Mouse (Mus musculus) bone marrow, adult 2 months (tissue): ENCODE measurements around the gene Gng10. TPM values are rescaled to one million over a fixed set of nuclear protein-coding genes. Genes with fewer than 3 reads are reported as not detected.

Experiments used
- H3K27ac ChIP-seq: fragments of 200-500 bp; 2 replicates; pipeline ENCODE4 v1.5.1; 2012; ENCODE audit warnings: low read depth, mild to moderate bottlenecking, control low read depth, inconsistent platforms, low read length; ENCODE audit not compliant: control insufficient read depth, poor library complexity, insufficient read depth
- H3K4me1 ChIP-seq: fragments of 200-500 bp; 2 replicates; pipeline ENCODE4 v1.6.1; 2011; ENCODE audit warnings: low read length; ENCODE audit not compliant: control insufficient read depth, insufficient read depth
- H3K4me3 ChIP-seq: fragments of 200-500 bp; replicated peaks from 2 replicates; pipeline ENCODE3; 2011; ENCODE audit warnings: mild to moderate bottlenecking, low read depth, low read length, control low read depth; ENCODE audit not compliant: control insufficient read depth
- CTCF ChIP-seq: fragments of 200-500 bp; IDR thresholded peaks from 2 replicates; pipeline ENCODE4 v1.5.1; 2011; ENCODE audit warnings: low read length, control low read depth; ENCODE audit not compliant: control insufficient read depth, insufficient read depth
- POLR2A ChIP-seq: fragments of 200-500 bp; IDR thresholded peaks from 2 replicates; pipeline ENCODE4 v1.6.1; 2011; ENCODE audit warnings: low read depth, mild to moderate bottlenecking, control low read depth, low read length, borderline replicate concordance; ENCODE audit not compliant: control insufficient read depth
- WGBS: fragments of 180-500 bp; shearing (Covaris S2); methylation state at CpG from one replicate; pipeline ENCODE4 v1.1.7; 2018; 5-methylcytosine and 5-hydroxymethylcytosine counted together
- polyA plus RNA-seq: library from polyadenylated mRNA; stranded (reverse); fragments of >200 nt; gene quantifications from 2 replicates; pipeline ENCODE4 v1.2.4, GENCODE M21; 2011; ENCODE audit warnings: low replicate concordance; ENCODE audit not compliant: missing spikeins, insufficient read depth, insufficient read length

Gene Gng10
- polyA plus RNA-seq, 1 experiment = 8.4 TPM

DNA sequence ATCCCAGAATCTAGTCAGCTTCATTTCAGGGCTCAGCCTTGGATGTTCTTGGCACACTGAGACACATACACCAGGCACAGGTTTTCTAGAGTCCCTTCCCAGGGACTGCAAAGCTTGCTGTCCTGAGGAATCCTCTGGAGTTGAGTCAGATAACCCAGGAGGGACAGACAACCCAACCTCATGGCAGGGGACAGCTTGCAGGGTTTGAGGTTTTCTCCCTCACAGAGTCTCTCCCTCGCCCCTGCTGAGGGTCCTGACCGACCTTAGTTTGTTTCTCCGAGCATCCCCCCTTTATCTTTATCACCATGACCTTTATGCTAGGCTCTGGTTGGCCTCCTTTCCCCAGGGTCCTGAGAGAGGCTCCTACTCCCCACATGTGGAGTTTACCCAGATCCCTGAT is 2.6 kb downstream of the Gng10 start:
- no peak overlapping the region for H3K27ac ChIP-seq
- no peak overlapping the region for H3K4me3 ChIP-seq
- 79% methylated on average over 3 of the region's 3 CpGs for WGBS
- TF ChIP-seq CTCF (no peak), POLR2A (no peak)
- peaks cover 3% of the 10 kb centered on the region; the same call in 1 of the 2 replicates for H3K4me1 ChIP-seq

GRCm38 (mm10) chr4:59040397-59041287 is 5.8 kb downstream of the Gng10 start:
- TF ChIP-seq POLR2A (no peak), CTCF (no peak)
- Histone ChIP-seq H3K4me3 (no peak overlapping the region), H3K4me1 (peaks cover 3% of the 10 kb centered on the region; the same call in 1 of the 2 replicates), H3K27ac (no peak overlapping the region)
- 32% methylated on average over 11 of the region's 11 CpGs for WGBS

GRCm38 (mm10) chr4:59043074-59043473 is 8.2 kb downstream of the Gng10 start:
- TF ChIP-seq CTCF = no peak
- no peak overlapping the region for H3K4me3 ChIP-seq
- no peak overlapping the region for H3K27ac ChIP-seq
- WGBS = 81% methylated on average over 5 of the region's 5 CpGs
- peaks cover 1% of the 10 kb centered on the region; the same call in 1 of the 2 replicates for H3K4me1 ChIP-seq

DNA sequence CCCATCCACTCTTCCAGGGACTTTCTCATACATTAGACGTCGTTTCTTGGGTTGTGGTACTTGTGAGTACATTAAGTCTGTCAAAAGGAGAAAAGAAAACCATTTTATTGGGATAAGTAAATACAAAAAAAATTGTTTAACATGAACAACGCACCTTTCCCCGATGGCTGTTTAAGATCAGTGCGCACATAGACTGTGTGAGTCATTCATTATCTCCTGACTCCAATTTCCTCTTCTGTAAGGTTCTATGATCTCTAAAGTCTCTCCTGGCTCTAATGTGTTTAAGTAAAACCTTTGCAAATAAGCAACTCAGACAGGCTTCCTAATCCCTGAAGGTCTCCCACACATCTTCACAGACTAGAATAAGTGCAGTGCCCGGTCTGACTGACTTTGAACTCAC is 9.0 kb downstream of the Gng10 start:
- Histone ChIP-seq H3K4me1 (peaks cover 1% of the 10 kb centered on the region; the same call in 1 of the 2 replicates), H3K27ac (no peak overlapping the region), H3K4me3 (no peak overlapping the region)
- 75% methylated on average over 6 of the region's 6 CpGs for WGBS
- TF ChIP-seq POLR2A (no peak), CTCF (no peak)

- H3K27ac ChIP-seq = no peak overlapping the region
- TF ChIP-seq CTCF (no peak), POLR2A (no peak)
- no peak overlapping the region for H3K4me3 ChIP-seq
- H3K4me1 ChIP-seq = no peaks in the 10 kb centered on the region; the same call in 1 of the 2 replicates
- WGBS = 83% methylated on average over 3 of the region's 3 CpGs
These were observed 12.3 kb downstream of the Gng10 start for GRCm38 (mm10) chr4:59047222-59047621.

GRCm38 (mm10) chr4:59051081-59051480 is 16.2 kb downstream of the Gng10 start:
- no peaks in the 10 kb centered on the region for H3K4me1 ChIP-seq
- TF ChIP-seq POLR2A (no peak), CTCF (no peak)
- WGBS = 59% methylated on average over 1 of the region's 1 CpGs
- no peak overlapping the region for H3K4me3 ChIP-seq
- H3K27ac ChIP-seq = no peak overlapping the region

DNA sequence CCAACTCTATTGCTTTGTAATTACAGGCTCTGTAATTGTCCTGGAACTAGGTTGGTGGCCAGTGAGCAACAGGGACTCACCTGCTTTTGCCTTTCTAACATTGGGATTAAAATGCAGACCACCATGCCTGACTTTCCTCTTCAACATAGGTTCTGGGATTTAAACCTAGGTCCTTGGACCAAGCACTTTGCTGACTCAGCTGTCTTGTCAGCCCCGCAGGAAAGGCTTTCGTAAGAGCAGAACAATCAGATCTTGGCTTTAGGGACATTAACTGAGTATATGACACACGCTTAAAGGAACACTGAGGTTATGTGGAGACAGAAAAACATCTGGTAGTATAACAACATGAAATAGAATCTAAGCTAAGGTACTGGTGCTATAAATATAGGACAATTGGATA is 23.0 kb downstream of the Gng10 start:
- Histone ChIP-seq H3K4me3 (no peak overlapping the region), H3K4me1 (no peaks in the 10 kb centered on the region), H3K27ac (no peak overlapping the region)
- WGBS = 55% methylated on average over 3 of the region's 3 CpGs
- TF ChIP-seq CTCF (no peak), POLR2A (no peak)

GRCm38 (mm10) chr4:59062526-59062925 is 27.6 kb downstream of the Gng10 start:
- WGBS = 83% methylated on average over 12 of the region's 12 CpGs
- TF ChIP-seq CTCF (no peak), POLR2A (no peak)
- Histone ChIP-seq H3K4me1 (no peaks in the 10 kb centered on the region), H3K4me3 (no peak overlapping the region), H3K27ac (no peak overlapping the region)

- no peaks in the 10 kb centered on the region for H3K4me1 ChIP-seq
These were observed 34.4 kb downstream of the Gng10 start for GRCm38 (mm10) chr4:59069276-59069675.

More at GRCm38 (mm10) chr4:59069276-59069675, 34.4 kb downstream of the Gng10 start:
- TF ChIP-seq POLR2A = no peak
- no peak for TF ChIP-seq CTCF
- Histone ChIP-seq H3K4me3 (no peak overlapping the region), H3K27ac (no peak overlapping the region)
- 73% methylated on average over 3 of the region's 3 CpGs for whole genome bisulfite sequencing
